Mouse (Mus musculus): ENCODE measurements around the gene Slc6a18. TPM values are rescaled to one million over a fixed set of nuclear protein-coding genes. Genes with fewer than 3 reads are reported as not detected.
A peak's percentile ranks its signal among the peaks of the same experiment; 100 is the strongest.

The Slc6a18 gene
- total and polyA plus RNA-seq, 3 experiments = not detected

DNA sequence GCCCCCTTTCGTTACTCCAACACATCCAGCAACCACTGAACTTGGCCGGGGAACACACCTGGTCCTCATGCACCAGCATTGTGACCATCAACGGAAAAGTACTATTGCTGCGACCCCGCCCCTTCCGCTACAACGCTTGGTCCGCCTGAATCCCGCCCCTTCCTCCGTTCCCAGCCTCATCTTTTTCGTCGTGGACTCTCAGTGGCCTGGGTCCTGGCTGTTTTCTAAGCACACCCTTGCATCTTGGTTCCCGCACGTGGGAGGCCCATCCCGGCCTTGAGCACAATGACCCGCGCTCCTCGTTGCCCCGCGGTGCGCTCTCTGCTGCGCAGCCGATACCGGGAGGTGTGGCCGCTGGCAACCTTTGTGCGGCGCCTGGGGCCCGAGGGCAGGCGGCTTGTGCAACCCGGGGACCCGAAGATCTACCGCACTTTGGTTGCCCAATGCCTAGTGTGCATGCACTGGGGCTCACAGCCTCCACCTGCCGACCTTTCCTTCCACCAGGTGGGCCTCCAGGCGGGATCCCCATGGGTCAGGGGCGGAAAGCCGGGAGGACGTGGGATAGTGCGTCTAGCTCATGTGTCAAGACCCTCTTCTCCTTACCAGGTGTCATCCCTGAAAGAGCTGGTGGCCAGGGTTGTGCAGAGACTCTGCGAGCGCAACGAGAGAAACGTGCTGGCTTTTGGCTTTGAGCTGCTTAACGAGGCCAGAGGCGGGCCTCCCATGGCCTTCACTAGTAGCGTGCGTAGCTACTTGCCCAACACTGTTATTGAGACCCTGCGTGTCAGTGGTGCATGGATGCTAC is 50.9 kb downstream of the Slc6a18 start, which contains the start of gene Tert:
Gene Tert, plus strand, starts transcription at position 167 of the 805 bp plus-strand sequence.
- Histone ChIP-seq H3K9ac (ENCODE audit: control insufficient read depth, low read depth, low read length, poor library complexity, severe bottlenecking) (peak within 1 kb of the TSS; percentile 62), H3K79me2 (ENCODE audit: control insufficient read depth, insufficient read depth, low read length, poor library complexity) (no peaks in the 10 kb centered on the region), H3K9me3 (replicated peaks; ENCODE audit: insufficient read depth, low read length) (no peaks in the 10 kb centered on the region), H3K4me1 (ENCODE audit: control insufficient read depth in 1 of 2, insufficient read depth in 2 of 2, low read length in 2 of 2) (peaks cover 0 to 24% of the 10 kb centered on the region in 2 experiments; a peak in 2 of 4 replicates), H3K27me3 (ENCODE audit: control insufficient read depth in 1 of 2, insufficient read depth in 2 of 2, low read length in 2 of 2) (no peaks in the 10 kb centered on the region), H3K4me3 (ENCODE audit: control insufficient read depth in 1 of 2, insufficient read depth in 1 of 2, low read depth in 2 of 2, low read length in 2 of 2) (peak within 1 kb of the TSS; percentile 70 to 77), H3K36me3 (ENCODE audit: control insufficient read depth in 1 of 2, insufficient read depth in 2 of 2, low read length in 2 of 2) (peaks cover 0 to 6% of the 10 kb centered on the region in 2 experiments; a peak in 2 of 4 replicates), H3K27ac (ENCODE audit: control insufficient read depth, low read depth, low read length) (no peak within 1 kb of the TSS)
- peak; percentile 80 for DNase-seq (ENCODE audit: low read depth, low spot score)
- no peak for TF ChIP-seq ETS1 (IDR thresholded peaks at IDR 0.05; ENCODE audit: low read depth, low read length)
- TF ChIP-seq ZMIZ1 (IDR thresholded peaks at IDR 0.05; ENCODE audit: low read depth, low read length) = no peak
- TF ChIP-seq MYC (IDR thresholded peaks at IDR 0.05; ENCODE audit: low read depth, low read length) = 0 out of 2 replicates have a peak, but pooled peaks have one; percentile 53
- peak; percentile 53 for TF ChIP-seq SMC3 (IDR thresholded peaks at IDR 0.05; ENCODE audit: low read depth, low read length)
- peak; percentile 33 to 65 (median 57); a peak in 2 of 6 replicates for TF ChIP-seq CTCF (IDR thresholded peaks at IDR 0.05 in 2 of 3, conservative IDR thresholded peaks at IDR 0.05 in 1 of 3; ENCODE audit: control insufficient read depth in 1 of 3, insufficient read depth in 1 of 3, low read depth in 2 of 3, low read length in 3 of 3, poor library complexity in 1 of 3, severe bottlenecking in 1 of 3)
- TF ChIP-seq UBTF (IDR thresholded peaks at IDR 0.05; ENCODE audit: borderline replicate concordance, insufficient read depth, low read depth, low read length) = no peak
- no peak; a peak in 1 of 4 replicates for TF ChIP-seq POLR2A (IDR thresholded peaks at IDR 0.05; ENCODE audit: control insufficient read depth in 1 of 2, insufficient read depth in 1 of 2, low read depth in 1 of 2, low read length in 2 of 2, poor library complexity in 1 of 2)
- no peak for TF ChIP-seq E2F4 (IDR thresholded peaks at IDR 0.05; ENCODE audit: borderline replicate concordance, low read depth, low read length)
- TF ChIP-seq NELFE (IDR thresholded peaks at IDR 0.05; ENCODE audit: low read depth, low read length) = no peak; the same call in 1 of the 2 replicates
- TF ChIP-seq TCF12 (IDR thresholded peaks at IDR 0.05; ENCODE audit: low read depth, low read length) = 0 out of 2 replicates have a peak, but pooled peaks have one; percentile 14
- no peak for TF ChIP-seq POLR2AphosphoS5 (IDR thresholded peaks at IDR 0.05; ENCODE audit: borderline replicate concordance, low read depth, low read length)

DNA sequence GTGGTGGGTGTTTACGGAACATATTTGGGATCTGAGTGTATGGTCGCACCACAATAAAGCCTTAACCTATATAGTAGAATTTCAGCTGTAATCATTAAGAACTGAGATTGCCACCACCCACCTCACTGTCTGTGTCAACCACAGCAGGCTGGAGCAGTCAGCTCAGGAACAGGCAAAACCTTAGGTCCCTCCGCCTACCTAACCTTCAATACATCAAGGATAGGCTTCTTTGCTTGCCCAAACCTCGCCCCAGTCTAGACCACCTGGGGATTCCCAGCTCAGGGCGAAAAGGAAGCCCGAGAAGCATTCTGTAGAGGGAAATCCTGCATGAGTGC is 51.4 kb downstream of the Slc6a18 start:
- H3K36me3 ChIP-seq (ENCODE audit: control insufficient read depth in 1 of 2, insufficient read depth in 2 of 2, low read length in 2 of 2) = peaks cover 0 to 6% of the 10 kb centered on the region in 2 experiments; a peak in 2 of 4 replicates

DNA sequence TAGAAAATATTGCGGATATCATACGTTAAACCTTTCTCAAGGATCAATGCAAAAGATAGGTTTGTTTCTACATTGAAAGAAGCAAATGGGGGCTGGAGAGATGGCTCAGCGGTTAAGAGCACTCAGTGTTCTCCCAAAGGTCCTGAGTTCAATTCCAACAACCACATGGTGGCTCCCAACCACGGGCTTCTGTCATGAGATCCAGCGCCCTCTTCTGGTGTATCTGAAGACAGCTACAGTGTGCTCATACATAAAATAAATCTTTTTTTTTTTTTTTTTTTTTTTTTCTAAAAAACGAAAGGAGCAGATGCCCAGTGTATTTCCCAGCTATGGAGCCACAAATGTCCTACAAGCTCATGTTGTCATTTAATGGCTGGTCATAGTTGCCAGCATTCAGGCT is 57.2 kb downstream of the Slc6a18 start:
- Histone ChIP-seq H3K79me2 (ENCODE audit: control insufficient read depth, insufficient read depth, low read length, poor library complexity) (no peaks in the 10 kb centered on the region), H3K36me3 (ENCODE audit: control insufficient read depth in 1 of 2, insufficient read depth in 2 of 2, low read length in 2 of 2) (no peaks in the 10 kb centered on the region; a peak in 1 of 4 replicates), H3K9ac (ENCODE audit: control insufficient read depth, low read depth, low read length, poor library complexity, severe bottlenecking) (no peak overlapping the region), H3K4me1 (ENCODE audit: control insufficient read depth in 1 of 2, insufficient read depth in 2 of 2, low read length in 2 of 2) (no peaks in the 10 kb centered on the region), H3K4me3 (ENCODE audit: control insufficient read depth in 1 of 2, insufficient read depth in 1 of 2, low read depth in 2 of 2, low read length in 2 of 2) (no peak overlapping the region), H3K27me3 (ENCODE audit: control insufficient read depth in 1 of 2, insufficient read depth in 2 of 2, low read length in 2 of 2) (no peaks in the 10 kb centered on the region), H3K9me3 (replicated peaks; ENCODE audit: insufficient read depth, low read length) (no peaks in the 10 kb centered on the region), H3K27ac (ENCODE audit: control insufficient read depth, low read depth, low read length) (no peak overlapping the region)
- peak; percentile 75 for DNase-seq (ENCODE audit: low read depth, low spot score)
- peak; percentile 67; the same call in 1 of the 2 replicates for TF ChIP-seq MYC (IDR thresholded peaks at IDR 0.05; ENCODE audit: low read depth, low read length)
- TF ChIP-seq MYB (IDR thresholded peaks at IDR 0.05; ENCODE audit: low read depth, low read length) = no peak
- no peak for TF ChIP-seq KAT2A (conservative IDR thresholded peaks at IDR 0.05; ENCODE audit: low read depth, low read length)
- no peak for TF ChIP-seq POLR2AphosphoS2 (IDR thresholded peaks at IDR 0.05; ENCODE audit: low read length)
- TF ChIP-seq ZNF384 (IDR thresholded peaks at IDR 0.05; ENCODE audit: low read depth, low read length) = peak; percentile 96
- TF ChIP-seq E2F4 (IDR thresholded peaks at IDR 0.05; ENCODE audit: borderline replicate concordance, low read depth, low read length) = no peak
- no peak for TF ChIP-seq RCOR1 (IDR thresholded peaks at IDR 0.05; ENCODE audit: low read depth, low read length)
- TF ChIP-seq UBTF (IDR thresholded peaks at IDR 0.05; ENCODE audit: borderline replicate concordance, insufficient read depth, low read depth, low read length) = no peak
- TF ChIP-seq EP300 (IDR thresholded peaks at IDR 0.05; ENCODE audit: low read depth in 1 of 2, low read length in 2 of 2) = no peak
- no peak for TF ChIP-seq TAL1 (IDR thresholded peaks at IDR 0.05; ENCODE audit: low read length)
- TF ChIP-seq NELFE (IDR thresholded peaks at IDR 0.05; ENCODE audit: low read depth, low read length) = no peak
- TF ChIP-seq POLR2AphosphoS5 (IDR thresholded peaks at IDR 0.05; ENCODE audit: borderline replicate concordance, low read depth, low read length) = no peak
- TF ChIP-seq RAD21 (IDR thresholded peaks at IDR 0.05; ENCODE audit: low read depth, low read length) = peak; percentile 35
- TF ChIP-seq MAZ (IDR thresholded peaks at IDR 0.05; ENCODE audit: low read depth, low read length) = no peak
- TF ChIP-seq ZMIZ1 (IDR thresholded peaks at IDR 0.05; ENCODE audit: low read depth, low read length) = no peak
- TF ChIP-seq USF1 (IDR thresholded peaks at IDR 0.05; ENCODE audit: low read depth, low read length) = no peak

More for the DNA sequence above, 51.4 kb downstream of the Slc6a18 start:
- Histone ChIP-seq H3K79me2 (ENCODE audit: control insufficient read depth, insufficient read depth, low read length, poor library complexity) (no peaks in the 10 kb centered on the region), H3K4me1 (ENCODE audit: control insufficient read depth in 1 of 2, insufficient read depth in 2 of 2, low read length in 2 of 2) (peaks cover 0 to 24% of the 10 kb centered on the region in 2 experiments; a peak in 2 of 4 replicates), H3K9ac (ENCODE audit: control insufficient read depth, low read depth, low read length, poor library complexity, severe bottlenecking) (no peak overlapping the region), H3K27me3 (ENCODE audit: control insufficient read depth in 1 of 2, insufficient read depth in 2 of 2, low read length in 2 of 2) (no peaks in the 10 kb centered on the region), H3K9me3 (replicated peaks; ENCODE audit: insufficient read depth, low read length) (no peaks in the 10 kb centered on the region), H3K27ac (ENCODE audit: control insufficient read depth, low read depth, low read length) (no peak overlapping the region), H3K4me3 (ENCODE audit: control insufficient read depth in 1 of 2, insufficient read depth in 1 of 2, low read depth in 2 of 2, low read length in 2 of 2) (peak overlapping the region; percentile 70 to 77)
- peak; percentile 39; the same call in 1 of the 2 replicates for TF ChIP-seq RAD21 (IDR thresholded peaks at IDR 0.05; ENCODE audit: low read depth, low read length)
- no peak for TF ChIP-seq SIN3A (IDR thresholded peaks at IDR 0.05; ENCODE audit: low read length)
- TF ChIP-seq ZMIZ1 (IDR thresholded peaks at IDR 0.05; ENCODE audit: low read depth, low read length) = no peak
- DNase-seq (ENCODE audit: low read depth, low spot score) = no peak

All from MEL (cell line).